Mouse (Mus musculus) bone marrow macrophage, adult 2 months (primary cell): ENCODE data around the gene Zfp609.

Experiments
- CTCF ChIP-seq: IDR thresholded peaks from 2 replicates; pipeline ENCODE4 v1.5.1; 2012; ENCODE audit warnings: low read depth, mild to moderate bottlenecking, low read length, moderate library complexity
- POLR2A ChIP-seq: IDR thresholded peaks from 2 replicates; pipeline ENCODE4 v1.6.1; 2012; ENCODE audit warnings: mild to moderate bottlenecking, low read depth, low read length, borderline replicate concordance

DNA sequence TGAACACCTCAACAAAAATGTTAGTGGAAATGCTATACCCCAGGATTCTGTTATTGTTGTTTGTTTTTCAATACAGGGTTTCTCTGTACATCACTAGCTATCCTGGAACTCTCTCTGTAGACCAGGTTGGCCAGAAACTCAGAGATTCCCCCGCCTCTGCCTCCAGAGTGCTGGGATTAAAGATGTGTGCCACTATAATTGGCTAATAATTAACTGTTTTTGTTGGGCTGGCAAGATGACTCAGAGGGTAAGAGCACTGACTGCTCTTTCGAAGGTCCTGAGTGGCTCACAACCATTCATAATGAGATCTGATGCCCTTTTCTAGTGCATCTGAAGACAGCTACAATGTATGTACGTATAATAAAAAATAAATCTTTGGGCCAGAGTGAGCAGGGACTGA is 92.4 kb downstream of the Zfp609 start:
- TF ChIP-seq POLR2A: no peak
- no peak for TF ChIP-seq CTCF
